Mouse (Mus musculus): ENCODE data around the gene Mmd.

Mmd gene

DNA sequence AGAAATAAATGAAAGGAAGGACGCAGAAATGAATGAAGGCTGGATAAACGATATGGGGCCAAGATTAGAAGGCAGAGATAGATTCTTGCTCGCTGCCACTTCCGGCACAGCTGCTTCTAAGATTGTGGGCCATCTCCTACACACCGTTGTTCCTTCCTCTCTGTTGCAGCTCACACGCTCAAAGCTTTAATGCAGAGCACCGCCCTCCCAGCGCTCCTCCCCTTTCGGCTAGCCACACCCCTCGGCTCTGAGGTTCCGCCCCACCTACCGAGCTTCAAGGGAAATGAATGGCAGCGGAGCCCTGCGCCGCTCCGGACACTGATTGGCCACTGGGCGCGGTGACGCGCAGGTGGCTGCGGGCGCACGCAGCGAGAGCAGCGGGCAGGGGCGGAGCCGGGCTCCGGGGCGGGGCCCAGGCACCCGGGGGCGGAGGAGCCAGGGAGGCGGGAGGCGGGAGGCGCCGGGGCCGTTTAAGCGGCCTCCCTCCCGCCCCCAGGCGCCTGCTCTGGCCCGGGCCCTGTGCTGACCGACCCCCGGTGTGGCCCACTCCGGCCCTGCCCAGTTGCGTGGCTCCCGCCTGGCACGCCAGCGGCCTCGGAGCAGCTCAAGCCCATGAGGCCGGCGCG, at the start of gene Mmd:
TSS of gene Mmd (plus strand) at position 432 of the 626 bp plus-strand sequence.
- peak; percentile 99 for DNase-seq

DNA sequence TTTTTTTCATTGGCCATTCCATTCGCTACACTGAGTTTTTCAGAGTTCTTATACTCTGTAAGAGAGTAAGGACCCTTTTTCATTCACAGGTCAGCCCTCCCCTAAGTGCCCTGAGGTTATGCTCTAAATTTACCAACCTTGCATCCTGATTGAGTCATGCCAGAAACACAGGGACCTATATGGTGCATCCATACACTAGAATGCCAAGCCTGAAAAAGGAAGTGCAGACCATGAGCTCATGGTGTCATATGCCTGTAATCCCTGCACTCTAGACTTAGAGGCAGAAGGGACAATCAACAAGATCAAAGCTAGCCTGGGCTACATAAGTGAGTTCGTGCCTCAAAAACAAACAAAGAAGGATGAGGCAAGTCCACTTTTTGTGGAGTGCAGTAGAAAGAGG, 48.4 kb upstream of the Mmd start:
- DNase-seq = no peak

DNA sequence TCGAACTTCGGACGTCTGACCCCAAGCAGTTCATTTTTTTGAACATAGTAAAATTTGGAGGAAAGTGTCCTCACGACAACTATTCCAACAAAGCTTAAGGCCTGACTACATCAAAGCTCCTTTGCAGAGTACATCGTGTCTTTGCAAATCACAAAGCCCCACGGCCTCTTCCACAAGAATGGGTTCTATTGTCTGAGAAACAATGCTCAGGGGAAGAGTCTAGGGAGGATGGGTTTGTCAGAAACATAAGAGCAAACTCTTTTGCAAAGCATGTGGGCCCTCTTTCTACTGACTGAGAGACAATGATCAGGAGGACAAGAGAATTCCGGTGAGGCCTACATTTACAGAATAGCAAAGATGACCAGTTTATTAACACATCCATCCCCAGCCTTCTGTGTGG, 35.0 kb upstream of the Mmd start:
- DNase-seq = peak; percentile 53

GRCm38 (mm10) chr11:90220022-90220645, 29.1 kb upstream of the Mmd start:
- DNase-seq = no peak

GRCm38 (mm10) chr11:90220750-90221149, 28.5 kb upstream of the Mmd start:
- no peak for DNase-seq

DNA sequence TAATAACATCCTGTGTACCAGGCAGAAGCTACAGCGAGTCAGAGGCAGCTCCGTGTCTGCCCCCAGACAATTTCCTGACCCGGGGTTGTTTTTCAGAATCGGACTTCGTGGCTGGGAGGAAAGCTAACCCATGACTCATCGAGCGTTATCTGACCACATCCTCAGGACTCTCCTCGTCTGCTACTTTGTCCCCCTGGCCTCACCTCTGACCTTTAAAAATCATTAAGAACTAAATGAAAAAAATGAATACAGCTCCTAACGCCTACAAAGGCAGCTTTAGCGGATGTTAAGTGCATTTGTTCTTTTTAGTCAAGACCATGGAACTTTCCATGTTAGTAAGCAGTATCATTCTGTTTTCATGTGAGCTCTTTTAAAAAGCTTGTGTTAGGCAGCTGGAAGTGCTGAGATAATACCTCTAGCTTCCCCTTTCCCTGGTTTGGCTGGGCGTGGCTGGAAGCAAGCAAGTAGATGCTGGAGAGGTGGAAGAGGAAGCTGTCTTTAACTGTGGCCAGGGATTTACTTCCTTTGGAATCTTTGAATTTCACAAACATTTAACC, 24.3 kb upstream of the Mmd start:
- DNase-seq = no peak

GRCm38 (mm10) chr11:90227000-90227922, 22.0 kb upstream of the Mmd start:
- peak; percentile 42 for DNase-seq

GRCm38 (mm10) chr11:90228251-90228949, 20.9 kb upstream of the Mmd start:
- DNase-seq = no peak

GRCm38 (mm10) chr11:90229800-90230199, 19.5 kb upstream of the Mmd start:
- DNase-seq = no peak

DNA sequence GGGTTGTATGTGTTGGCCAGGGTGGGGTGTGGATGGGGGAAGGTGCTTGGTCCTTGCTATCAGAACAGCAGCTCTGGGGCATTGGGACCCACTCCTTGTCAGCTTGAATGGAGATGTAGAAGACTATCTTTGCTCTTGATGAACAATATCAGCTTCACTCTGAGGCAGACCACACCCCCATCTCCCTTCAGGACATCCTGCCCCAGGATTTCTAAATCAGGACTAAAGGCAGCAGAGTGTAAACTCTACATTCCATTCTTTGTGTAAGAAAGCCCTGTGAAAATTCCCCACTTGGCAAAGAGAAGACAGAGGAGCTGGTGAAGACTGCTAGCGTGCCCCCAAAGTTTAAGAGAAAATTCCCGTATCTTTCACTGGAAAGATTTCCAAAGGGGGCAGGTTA, 18.6 kb upstream of the Mmd start:
- DNase-seq = no peak

DNA sequence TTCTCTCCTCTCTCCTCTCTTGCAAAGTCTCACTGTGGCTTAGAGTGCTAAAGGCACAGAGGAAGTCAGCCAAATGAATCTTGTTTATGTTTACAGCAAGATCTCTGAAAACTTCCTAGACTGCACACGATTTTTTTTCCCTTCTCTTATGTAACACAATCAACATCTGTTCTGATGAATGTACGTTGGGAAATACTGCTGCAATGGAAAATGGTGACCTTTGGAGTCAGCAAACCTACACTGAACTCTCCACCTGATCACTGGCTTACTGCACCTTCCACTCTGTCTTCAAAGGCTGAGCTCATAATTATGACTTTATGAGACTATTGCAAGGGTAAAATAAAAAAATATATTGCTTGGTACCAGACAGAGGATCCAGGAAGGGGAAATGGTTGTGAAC, 17.6 kb upstream of the Mmd start:
- no peak for DNase-seq

DNA sequence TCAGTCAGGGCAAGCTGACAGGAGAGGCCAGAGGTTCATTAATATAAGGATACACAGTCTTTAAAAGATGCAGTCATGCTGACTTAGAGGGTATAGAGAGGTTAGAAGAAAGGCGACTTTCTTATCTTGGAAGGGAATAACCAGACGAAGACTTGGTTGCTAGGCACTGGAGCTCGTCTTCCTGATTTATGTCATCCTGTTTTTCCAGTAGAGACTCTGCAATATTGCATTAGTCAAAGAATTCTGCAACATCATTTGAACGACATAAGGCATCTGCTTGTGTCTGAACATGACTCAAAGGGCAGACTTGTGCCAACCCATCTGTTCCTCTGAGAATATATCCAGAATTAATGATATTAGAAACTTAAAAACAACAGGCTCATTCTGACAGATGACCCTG, 16.6 kb upstream of the Mmd start:
- no peak for DNase-seq

DNA sequence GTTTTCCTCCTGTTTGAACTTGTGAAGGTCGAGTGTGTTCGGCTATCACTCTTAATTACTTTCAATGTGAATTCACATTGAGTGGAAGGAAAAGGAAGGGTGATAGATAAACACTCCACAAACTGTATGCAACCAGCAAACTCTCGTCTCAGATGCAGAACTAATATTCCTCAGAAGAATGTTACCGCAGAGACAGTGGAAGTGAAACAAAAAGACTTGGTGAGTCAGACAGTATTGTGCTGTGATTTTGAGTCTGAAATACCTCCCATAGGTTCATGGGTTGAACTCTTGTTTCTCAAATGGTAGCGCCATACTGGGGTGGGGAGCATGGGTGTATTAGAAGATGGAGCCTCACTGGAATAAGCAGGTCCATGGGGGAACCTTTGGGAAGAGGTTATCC, 14.0 kb upstream of the Mmd start:
- no peak for DNase-seq

- no peak for DNase-seq
Measured at GRCm38 (mm10) chr11:90237616-90238015, 11.6 kb upstream of the Mmd start.

DNA sequence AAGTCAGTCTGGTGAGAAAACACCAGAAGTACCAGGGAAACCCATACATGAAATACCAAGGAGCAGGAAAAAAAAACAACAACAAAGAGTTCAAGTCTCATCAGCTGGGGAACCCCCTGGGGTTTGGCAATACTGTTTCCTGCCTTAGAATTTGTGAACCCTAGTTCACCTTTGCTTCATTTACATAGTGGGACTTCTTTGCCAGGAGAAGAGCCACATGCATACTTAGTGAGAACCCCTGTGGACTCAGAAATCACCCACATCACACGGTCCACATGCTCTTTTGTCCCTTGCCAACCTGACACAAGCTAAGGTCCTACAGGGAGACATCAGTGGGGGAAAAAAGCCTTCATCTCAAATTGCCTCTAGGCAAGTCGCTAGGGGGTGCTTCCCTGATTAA, 10.6 kb upstream of the Mmd start:
- DNase-seq = no peak

- no peak for DNase-seq
Measured at GRCm38 (mm10) chr11:90240652-90241330, 8.5 kb upstream of the Mmd start.

DNA sequence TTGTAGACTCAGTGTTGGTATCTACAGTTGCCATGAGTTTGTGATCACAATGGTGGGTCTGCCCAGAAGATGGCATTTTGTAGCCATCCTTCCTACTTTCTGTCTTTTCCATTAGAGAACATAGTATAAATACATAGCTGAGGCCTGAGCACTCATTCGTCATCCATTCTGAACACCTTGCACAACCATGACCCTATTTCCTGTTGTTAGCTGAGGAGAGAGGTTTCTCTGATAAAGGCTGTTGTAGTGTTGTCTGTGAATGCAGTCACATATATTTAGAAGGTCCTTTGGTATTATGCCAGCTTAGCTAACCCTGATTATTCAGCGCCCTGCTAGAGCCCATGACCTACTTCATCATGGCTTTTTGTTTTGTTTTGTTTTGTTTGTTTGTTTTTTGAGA, 7.4 kb upstream of the Mmd start:
- no peak for DNase-seq

DNA sequence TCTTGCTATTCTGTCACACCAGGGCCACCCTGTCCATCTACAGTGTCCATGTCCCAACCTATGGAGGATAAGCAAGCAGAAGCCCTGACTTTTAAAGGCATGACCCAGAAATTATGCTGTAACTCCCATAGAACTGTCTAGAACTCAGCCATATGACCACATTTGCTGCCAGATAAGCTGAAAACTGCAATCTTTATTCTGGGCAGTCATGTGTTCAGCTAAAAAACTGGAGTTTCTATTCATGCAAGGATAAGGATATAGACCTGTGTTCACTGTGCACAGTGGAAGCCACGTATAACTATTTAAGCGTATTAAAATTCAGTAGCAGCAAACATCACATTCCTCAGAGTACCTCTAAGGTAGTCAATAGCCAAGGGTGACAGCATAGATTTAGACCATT, 6.0 kb upstream of the Mmd start:
- DNase-seq = no peak

GRCm38 (mm10) chr11:90245630-90246029, 3.6 kb upstream of the Mmd start:
- DNase-seq = no peak

DNA sequence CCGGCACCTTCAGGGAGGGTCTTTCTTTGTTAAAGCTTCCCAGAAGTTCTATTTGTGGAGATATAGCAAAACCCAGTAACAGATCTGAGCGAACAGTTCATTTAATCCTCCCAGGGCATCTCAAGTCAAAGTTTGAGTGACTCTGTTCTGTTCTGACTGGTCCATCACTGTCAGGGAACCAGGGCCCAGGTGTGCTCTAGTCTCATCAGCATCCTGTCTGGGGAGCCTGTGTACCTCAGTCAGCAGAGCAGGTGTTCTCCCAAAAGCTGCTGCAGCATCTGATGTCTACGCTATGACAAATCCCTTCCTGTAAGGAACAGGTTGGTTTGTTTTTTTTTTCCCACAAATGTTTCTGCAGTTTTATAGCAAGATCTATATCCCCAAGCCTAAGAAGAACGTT, 2.6 kb upstream of the Mmd start:
- no peak for DNase-seq

GRCm38 (mm10) chr11:90247793-90248192, 1.5 kb upstream of the Mmd start:
- no peak for DNase-seq

- no peak for DNase-seq
Measured at GRCm38 (mm10) chr11:90249701-90250141, 465 bp downstream of the Mmd start.
